Mouse (Mus musculus) ovary, adult 18-20 months (tissue): ENCODE measurements around the gene Ogn.
A peak's percentile ranks its signal among the peaks of the same experiment; 100 is the strongest.
"Not testable (repeated sequence)": the region's sequence is repeated elsewhere in the genome, so short reads cannot be mapped to it uniquely, and the experiment has no call there.

Source experiments
- DNase-seq: peaks from one replicate; pipeline ENCODE4 v3.0.0; 2022; ENCODE audit warnings: low spot score, mixed read lengths

Gene Ogn

DNA sequence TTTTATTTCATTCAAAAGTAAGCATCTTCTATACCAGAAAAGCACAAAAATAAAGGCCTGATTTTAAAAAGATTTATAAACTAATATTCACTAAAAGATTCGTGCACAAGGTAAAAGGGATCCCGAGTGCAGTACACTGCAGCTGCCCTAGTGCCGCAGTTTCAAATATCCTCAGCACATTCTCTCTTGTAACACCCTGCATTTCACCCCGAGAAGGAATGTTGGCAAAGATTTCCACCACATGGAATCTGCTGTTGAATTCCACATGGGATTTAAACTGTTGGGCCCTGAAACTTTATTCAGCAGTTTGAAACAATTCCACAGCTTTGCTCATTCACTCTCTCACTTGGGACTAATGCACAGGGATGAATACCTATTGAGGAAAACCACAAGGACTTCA is at the start of gene Ogn:
TSS of gene Ogn (plus strand) at position 333 of the 400 bp plus-strand sequence.
- no peak for DNase-seq

DNA sequence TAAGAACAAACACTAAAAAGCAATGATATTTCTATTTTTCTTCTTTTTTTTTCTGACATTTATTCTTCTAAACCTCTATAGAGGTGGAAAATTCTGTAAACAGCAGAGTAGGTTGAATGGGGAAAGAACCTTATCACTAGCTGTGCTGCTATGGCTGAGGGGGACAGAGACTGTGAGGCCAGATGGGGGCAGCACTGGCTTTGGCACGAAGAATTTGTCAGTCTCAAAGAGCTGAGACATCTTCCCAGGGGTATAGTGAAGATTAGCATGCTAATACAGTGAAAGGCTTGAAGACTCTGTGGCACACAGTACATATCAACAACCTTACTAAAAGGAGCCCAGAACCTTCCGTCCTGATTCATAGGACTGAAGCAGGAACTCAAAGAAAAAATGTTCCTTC is 48.7 kb upstream of the Ogn start:
- DNase-seq: peak; percentile 20

DNA sequence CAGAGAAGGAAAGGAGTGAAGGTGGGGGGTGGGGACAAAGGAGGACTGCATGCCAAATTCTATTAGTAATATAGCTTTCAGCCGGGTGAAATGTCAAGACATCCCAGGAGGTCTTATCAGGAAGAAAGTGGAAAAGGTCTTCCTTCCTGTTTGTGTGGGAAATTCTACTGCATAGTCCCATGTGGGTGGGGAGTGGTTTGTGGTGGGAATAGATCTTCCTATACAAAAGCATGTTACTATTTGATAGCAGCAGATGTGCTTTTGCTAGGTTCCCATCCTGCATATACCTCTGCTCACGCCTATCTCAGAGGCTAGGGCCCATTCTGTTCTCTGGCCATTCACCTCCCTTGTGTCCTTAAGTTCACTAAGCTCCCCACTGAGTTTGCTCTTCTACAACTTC is 47.0 kb upstream of the Ogn start:
- no peak for DNase-seq

DNA sequence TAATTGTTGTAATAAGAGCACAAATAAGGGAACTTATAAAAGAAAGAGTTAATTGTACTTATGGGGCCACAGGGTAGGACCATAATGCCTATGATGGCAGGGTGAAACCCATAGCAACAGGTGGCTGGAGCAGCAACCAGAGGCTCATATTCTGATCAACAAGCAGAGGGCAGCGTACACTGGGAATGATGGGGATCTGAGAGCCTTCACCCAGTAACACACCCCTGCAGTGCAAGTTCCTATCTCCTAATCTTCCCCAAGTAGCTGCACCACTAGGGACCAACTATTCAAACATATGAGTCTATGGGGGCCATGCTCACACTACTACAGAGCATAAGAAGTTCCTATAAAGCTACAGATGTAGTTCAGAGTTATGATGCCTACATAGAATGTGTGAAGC is 43.5 kb upstream of the Ogn start:
- no peak for DNase-seq

DNA sequence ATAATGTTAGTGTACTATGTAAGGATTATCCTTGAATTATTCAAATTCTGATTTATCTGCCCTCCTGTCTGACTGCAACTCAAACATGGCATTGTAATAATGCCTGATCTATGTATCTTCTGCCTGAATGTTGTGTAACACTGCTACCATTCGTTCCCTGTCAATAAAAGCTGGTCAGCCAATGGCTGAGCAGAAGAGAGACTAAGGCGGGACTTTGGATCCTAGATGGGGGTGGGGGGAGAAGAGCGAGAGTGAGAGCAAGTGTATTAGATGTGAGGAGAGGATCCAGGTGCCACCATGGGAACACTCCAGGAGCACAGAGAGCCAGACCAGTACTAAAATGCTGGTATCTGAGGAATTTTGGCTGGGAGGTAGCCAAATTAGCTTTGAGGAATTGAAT is 37.5 kb upstream of the Ogn start:
- no peak for DNase-seq

DNA sequence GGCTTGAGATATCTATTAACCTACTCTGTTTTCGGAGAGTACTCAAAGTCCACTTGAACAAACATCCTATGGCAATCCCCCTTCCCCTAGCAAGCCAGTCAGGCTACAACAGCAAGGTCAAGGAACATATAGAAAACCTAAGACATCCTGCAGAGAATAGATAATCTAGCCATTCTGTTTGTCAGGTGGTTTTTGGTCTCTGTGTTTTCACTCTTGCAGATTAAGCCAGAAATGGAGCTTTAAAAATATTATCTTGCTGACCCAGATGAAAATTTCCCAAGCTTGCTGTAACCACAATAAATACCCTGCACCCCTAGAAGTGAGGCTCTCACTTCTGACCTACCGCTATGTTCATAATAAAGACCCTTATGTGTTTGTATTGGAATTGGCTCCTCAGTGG is 36.4 kb upstream of the Ogn start:
- DNase-seq: no peak

DNA sequence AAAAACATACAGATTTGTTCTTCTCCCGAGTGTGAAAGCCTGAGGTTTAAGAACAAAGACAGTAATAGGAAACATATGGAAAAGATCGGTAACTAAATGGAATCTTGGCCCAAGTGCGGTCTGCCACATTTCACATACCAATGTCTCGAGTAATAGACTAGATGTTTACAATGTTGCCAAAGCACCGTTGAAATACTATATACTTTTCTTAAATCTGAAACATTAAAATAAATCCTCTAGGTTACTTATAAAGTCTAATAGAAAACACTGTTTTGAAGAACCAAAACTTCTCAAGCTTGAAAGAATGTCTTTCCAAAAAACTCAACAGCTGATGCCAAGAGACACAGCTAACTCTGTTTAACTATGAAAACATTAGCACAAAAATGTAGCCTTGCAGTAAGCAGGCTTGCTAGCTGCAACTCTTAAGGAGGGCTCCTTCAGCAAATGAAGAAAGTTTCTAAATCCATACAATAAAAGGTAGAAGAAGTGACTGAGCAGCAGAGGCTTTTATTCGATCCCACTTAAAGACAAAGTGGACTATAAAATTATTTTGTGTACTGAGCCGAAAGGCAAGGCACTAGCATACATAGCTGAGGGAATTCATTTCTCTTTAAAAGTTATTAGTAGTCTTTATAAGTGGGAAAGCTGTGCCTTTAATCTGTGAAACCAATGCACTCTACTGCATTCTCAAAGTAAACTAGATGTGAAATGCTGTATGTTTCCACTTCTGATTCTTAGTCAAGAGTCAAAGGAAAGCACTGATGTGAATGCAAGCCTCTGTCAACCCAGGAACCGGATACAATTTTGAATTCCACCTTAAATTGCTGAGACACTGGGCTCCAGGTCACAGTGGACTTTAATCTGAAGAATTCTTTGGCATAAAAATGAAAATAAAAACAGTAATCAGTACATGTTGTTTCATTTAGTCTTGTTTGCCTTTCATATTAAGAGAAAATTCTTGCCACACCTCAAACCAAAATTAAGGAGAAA is 26.0 kb upstream of the Ogn start, which contains the start of gene Omd:
TSS of gene Omd (plus strand) at position 922 of the 990 bp plus-strand sequence.
- no peak for DNase-seq

DNA sequence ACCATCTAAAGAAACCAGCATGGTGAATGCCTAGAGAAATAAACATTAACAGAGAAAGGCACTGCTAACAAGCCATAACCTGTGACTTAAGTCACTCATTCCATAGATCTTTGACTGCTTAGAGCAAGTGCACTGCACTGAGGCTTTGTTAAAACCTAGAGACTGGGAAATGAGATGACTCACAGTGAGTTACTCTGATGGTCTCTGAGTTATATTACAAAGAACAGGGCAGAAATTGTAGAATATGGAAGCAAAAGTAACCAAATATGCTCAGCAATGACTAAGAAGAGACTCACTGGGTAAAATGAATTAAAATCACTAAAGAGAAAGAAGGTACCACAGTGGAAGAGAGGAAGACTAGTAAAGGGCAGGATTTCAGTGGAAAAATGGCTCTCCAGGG is 24.0 kb upstream of the Ogn start:
- DNase-seq: no peak

DNA sequence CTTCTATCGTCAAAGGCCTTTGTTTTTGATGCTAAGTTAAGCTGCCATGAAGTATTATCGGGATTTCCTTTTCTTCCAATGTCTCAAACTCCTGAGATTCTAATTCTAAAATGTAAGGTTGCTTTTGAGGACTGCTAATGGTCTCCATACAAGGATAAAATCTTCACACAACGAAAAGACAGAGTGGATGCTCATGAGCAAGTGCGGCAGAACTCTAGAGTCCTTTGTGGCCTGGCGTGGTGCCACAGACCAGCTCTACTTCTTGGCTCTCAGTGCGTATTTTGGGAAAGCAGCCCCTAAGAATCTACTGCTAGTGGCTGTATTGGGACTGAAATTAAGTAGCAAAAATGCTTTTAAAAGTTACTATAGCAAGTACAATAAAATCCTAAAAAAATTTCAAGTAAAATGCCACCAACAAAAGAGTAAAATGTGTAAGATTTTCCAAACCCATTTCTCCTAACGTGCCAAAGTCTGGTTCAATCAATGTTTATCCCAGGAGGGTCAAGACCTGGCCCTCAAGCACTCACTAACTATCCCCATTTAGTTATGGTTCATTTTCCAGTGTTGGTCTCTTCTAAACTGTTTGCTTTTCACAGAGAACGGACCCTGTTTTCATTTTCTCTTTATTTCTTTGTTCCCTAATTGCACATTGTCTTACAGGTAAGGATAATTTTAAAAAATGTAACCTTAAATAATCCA is 23.4 kb upstream of the Ogn start:
- peak; percentile 30 for DNase-seq

DNA sequence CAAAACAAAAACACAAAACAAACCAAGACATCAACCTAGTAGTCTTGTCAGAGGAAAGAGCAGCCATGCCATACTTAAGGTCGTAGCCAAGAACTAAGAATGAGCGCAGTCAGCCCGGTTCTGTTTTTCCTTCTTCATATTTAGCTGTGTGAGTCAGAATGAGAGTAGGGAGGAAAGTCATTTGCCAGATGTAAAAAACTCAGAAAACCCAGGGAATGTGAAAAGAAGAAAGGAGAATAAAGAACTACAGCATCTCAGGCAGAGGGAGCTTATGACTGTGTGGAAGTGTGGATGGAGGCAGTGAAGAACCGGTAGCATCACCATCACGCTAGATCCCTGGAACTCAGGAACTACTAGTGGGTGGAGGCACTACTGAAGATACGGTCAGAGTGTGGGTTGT is 21.8 kb upstream of the Ogn start:
- no peak for DNase-seq

DNA sequence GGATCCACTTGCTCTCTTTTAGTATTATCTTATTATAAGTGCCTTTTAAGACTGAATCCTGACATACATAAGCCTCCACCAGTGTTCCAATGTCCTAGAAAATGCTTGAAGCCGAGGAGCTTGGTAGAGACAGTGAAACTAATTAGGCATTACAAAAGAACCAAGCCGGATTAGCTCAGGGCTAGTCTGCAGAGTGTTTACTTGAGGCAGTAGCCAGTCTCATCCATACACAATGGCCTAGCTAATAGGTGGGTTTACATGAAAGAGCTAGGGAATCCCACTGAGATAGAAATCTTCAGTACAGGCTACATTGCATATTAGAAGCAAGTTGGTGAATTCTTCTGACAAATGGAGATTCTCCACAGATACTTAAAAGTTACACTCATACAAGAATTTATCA is 5.3 kb upstream of the Ogn start:
- DNase-seq: not testable (repeated sequence)

DNA sequence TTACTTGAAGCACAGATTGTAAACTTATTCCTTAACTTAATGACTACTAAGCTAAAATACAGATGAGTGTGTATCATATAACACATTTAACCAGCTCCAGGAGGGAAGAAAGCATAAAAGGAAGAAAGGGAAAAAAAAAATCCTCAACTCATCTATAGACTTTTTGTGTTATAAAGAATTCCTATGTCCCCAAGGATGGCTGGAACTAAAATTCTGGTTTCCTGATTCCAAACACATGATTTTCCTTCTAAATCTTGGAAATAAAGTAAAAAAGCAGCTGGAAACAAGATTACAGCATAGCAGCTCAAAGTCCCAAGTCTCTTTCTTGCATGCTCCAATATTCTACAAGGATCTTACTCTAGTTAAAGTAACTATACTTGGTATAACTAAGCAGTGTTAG is 4.2 kb upstream of the Ogn start:
- DNase-seq: no peak

DNA sequence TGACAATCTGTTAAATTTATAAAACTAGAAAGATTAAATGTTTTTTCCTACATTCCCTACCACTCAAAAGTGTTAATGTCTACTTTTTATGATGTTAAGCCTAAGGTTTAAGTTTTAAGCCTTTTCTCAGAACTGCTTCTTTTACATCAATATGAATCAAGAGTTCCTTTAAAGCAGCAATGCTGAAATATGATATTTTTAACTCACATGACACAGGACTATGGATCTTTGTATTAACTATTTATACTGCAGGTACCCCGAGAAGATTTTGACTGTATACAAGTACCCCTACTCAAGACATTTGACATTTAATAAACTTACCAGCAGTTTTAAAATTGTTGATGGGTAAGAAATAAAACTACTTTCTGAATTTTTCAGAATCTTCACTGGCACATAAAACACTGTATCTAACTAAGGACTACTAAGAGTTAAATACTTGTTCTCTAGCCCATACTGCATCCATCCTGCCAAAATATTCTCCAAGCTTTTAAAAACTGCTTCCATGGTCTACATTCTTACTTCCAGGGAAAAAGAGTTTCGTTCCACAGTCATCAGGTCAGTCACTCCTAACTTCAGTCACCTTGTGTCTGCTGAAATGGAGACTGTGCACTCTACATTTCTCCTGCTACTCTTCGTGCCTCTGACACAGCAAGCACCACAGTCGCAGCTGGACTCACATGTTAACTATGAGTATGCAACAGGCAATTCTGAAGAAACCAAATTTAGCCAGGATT is 910 bp downstream of the Ogn start:
- DNase-seq: no peak

DNA sequence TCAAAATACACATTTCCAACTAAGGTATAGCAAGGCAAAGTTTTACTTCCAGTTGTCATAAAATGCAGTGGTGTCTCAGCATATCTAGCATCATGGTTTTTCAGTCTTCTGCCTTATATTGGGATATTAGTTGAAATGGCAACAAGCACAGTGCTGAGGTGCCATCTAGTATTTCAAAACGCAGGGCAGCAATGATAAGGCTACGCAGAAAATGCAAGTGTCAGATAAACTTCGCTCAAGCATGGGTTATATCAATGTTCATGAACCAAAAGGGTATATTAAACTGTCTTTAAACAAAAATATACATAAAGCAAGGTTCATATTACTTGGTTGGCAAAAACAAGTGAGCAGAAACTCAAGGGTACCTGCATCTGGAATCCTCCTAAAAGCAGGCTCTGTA is 9.2 kb downstream of the Ogn start:
- no peak for DNase-seq

DNA sequence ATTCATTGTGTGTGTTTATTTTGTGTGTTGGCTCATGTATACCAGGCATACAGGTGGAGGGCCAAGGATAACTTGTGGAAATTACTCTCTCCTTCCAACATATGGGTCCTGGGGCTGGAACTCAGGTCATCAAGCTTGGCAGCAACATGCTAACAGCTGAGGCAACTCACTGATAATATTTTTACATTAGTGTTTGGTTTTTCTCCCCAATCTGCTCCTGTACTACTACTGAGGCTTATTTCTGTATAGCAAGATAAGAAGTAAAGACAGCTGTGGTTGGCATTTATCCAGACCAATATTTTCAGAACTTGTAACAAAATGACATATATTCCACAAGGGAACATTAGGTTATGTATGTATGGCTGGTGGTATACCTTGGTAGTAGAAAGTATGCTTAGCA is 10.5 kb downstream of the Ogn start:
- no peak for DNase-seq

DNA sequence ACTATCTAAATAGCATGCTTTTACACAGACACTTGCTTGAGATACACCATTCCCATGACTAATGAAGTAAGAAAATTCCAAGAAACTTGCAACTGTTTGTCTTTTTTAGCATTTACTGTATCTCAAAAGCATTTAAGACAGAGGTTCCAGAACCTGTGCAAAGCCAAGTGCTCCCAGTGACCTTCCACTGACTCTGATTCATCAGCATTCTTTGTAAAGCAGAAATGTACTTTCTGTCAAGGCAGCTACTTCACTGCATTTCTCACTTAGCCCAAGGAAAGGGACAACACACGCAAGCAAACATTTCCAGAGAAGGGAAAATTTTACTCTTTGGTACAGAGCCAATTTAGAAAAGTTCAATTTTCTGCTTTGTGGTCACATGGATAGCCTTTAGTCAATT is 15.4 kb downstream of the Ogn start:
- DNase-seq: no peak

DNA sequence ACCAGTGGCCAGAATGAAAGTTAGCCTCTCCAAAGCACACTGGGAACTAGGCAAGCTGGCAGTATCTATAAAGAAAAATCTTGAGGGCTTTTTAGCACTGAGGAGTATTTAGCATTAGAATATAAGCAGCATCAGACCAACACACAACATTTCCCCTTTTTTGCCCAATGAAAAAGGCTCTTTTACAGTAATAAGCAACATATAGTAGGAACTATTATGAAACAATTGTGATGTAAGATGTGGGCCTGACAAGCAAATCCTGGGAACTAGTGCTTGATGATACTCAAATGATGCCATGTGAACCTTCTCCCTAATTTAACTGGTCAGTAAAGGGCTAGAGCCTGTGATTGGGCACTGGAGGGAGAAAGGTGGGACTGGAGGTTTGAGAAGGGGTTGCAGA is 20.3 kb downstream of the Ogn start:
- no peak for DNase-seq

DNA sequence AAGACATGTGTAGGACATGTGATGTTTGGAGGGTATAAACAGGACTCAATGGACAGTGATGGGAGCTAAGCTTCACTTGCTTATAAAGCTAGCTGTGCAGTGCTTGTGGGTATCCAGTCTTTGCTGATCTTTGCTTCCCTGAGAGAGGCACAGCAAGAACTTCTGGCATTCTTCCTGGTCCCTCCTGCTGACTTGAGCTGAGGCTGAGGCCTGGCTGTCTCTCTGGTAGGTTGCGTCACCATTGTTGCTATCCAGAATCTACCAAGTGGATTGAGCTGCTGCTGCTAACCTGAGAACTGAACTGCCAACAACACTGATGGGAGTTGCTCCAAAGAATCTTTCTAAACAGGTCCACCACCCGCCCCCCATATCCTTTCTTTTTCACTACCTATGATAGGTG is 21.2 kb downstream of the Ogn start:
- DNase-seq: no peak

DNA sequence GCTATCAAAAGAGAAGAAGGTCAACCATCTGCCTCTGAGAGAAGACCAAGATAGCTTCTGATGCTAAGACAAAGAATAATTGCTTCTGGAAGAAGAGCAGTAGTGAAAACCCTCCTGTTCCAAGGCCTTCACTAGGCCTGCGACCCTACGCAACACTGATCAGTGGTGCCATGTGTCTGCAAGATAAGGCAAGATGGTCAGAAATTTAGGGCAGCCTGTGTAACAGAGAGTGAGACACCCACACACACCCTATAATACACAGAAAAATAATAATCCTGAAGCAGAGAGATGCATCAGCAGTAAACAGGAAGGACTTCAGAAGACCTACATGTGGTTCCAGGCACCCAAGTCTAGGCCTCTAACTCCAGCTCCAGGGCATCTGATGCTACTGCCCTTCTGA is 32.1 kb downstream of the Ogn start:
- DNase-seq: no peak

DNA sequence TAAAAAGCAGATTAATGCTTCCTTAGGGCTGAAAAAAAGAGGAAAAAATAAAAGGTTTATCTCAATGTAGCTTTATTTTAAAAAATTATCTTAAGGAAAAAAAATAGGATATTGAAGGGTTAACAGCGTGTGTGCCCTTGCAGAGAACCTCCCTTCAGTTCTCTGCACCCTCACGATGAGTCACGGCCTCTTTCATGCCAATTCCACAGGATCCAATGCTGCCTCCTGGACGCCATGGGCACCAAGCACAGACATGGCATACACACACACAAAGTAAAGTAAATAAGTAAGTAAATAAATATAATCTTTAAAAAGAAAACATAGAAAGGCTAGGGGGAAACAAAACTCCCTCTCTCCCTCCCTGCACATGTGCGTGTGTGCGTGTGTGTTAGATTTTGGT is 34.8 kb downstream of the Ogn start:
- DNase-seq: no peak

DNA sequence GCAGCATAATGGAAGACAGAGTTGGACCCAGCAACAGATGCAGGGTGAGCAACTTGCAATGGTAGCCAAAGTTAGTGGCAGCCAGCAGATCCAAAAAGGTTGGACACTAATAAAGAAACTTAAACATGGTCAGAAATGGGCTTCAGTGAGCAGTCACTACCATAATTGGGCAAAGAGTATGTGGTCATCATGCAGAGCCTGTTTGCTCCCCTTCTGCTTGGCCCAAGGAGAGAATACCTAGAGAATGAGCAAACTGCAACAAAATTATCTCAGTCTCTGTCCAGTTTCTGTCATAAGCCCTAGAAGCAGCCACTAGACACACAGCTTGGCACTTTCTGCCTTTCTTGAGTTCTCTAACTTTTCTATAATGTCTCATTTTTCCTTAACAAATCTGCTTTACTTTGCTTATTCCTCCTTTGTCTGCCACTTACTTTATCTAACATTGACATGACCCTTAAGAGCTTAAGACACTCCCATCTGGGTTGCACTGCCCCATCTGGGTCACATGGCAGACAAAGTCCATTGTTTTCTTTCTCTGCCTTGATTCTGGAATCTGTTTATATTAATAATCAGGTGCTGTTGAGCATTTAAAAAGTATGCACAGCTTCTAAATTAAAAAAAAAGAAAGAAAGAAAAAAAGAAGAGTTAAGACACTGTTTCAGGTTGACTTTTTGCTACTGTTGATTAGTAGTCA is 36.0 kb downstream of the Ogn start:
- DNase-seq: no peak
